Mouse (Mus musculus) G1E (cell line): ENCODE results near the gene Slc1a4.

Experiments
- CTCF ChIP-seq: IDR thresholded peaks from 2 replicates; pipeline ENCODE4 v1.5.1; 2012; ENCODE audit warnings: low read depth, low read length, inconsistent platforms, mixed read lengths
- GATA1 ChIP-seq: IDR thresholded peaks from 2 replicates; pipeline ENCODE4 v1.6.1; 2012; ENCODE audit warnings: borderline replicate concordance, low read length, inconsistent platforms, mixed read lengths
- GATA2 ChIP-seq: IDR thresholded peaks from 2 replicates; pipeline ENCODE4 v1.6.1; 2012; ENCODE audit warnings: low read depth, low read length, inconsistent platforms, borderline replicate concordance
- POLR2AphosphoS5 ChIP-seq: IDR thresholded peaks from 2 replicates; pipeline ENCODE4 v1.6.1; 2012; ENCODE audit warnings: low read depth, low read length, inconsistent platforms; ENCODE audit not compliant: insufficient replicate concordance
- TAL1 ChIP-seq: conservative IDR thresholded peaks from 2 replicates; pipeline ENCODE4 v1.6.1; 2012; ENCODE audit warnings: low read depth, low read length, inconsistent platforms, mixed read lengths

- TF ChIP-seq CTCF = no peak
- no peak for TF ChIP-seq TAL1
- TF ChIP-seq POLR2AphosphoS5 = no peak
- no peak for TF ChIP-seq GATA1
- no peak for TF ChIP-seq GATA2
These were observed 49.8 kb downstream of the Slc1a4 start for GRCm38 (mm10) chr11:20282601-20283219.
